Mouse (Mus musculus) adrenal gland, adult (tissue): ENCODE measurements at regions not wholly inside any gene's neighbourhood (a gene's known extent, or its start where the extent isn't known, plus 50 kb on each side); places are given as distances from the start of the nearest gene placed in this dataset.
A peak's percentile ranks its signal among the peaks of the same experiment; 100 is the strongest.
"Not testable (repeated sequence)": the region's sequence is repeated elsewhere in the genome, so short reads cannot be mapped to it uniquely, and the experiment has no call there.

Source experiments
- DNase-seq, 2 experiments: peaks; one replicate each; pipeline ENCODE4 v3.0.0; 2022 to 2023; ENCODE audit warnings: low spot score in 1 of 2; ENCODE audit not compliant: inconsistent age in 2 of 2

GRCm38 (mm10) chr6:24384193-24384888 lies 130.5 kb downstream of the Iqub start:
- DNase-seq: no peak

GRCm38 (mm10) chr6:24379859-24380258 lies 135.0 kb downstream of the Iqub start:
- no peak for DNase-seq

- no peak for DNase-seq
Measured at GRCm38 (mm10) chr6:24376728-24377127, 138.1 kb downstream of the Iqub start.

- DNase-seq: no peak
Measured at GRCm38 (mm10) chr6:24373161-24373560, 141.7 kb downstream of the Iqub start.

- no peak for DNase-seq
Measured at GRCm38 (mm10) chr6:24371680-24372079, 143.2 kb downstream of the Iqub start.

GRCm38 (mm10) chr6:24350882-24351281 lies 164.0 kb downstream of the Iqub start:
- DNase-seq: peak; percentile 9 to 73

GRCm38 (mm10) chr6:24348481-24349062 lies 166.3 kb downstream of the Iqub start:
- no peak for DNase-seq

- peak; percentile 11 to 20 for DNase-seq
Measured at GRCm38 (mm10) chr6:24347745-24348480, 167.0 kb downstream of the Iqub start.

GRCm38 (mm10) chr6:24342471-24342870 lies 172.4 kb downstream of the Iqub start:
- DNase-seq: no peak

- no peak for DNase-seq
Measured at GRCm38 (mm10) chr6:24342056-24342455, 172.8 kb downstream of the Iqub start.

- not testable (repeated sequence) for DNase-seq
Measured at GRCm38 (mm10) chr6:24340107-24340506, 172.2 kb upstream of the Slc13a1 start.

GRCm38 (mm10) chr6:24325215-24325614 lies 157.3 kb upstream of the Slc13a1 start:
- DNase-seq: no peak

GRCm38 (mm10) chr6:24324718-24325117 lies 156.8 kb upstream of the Slc13a1 start:
- DNase-seq: no peak

- DNase-seq: no peak
Measured at GRCm38 (mm10) chr6:24322371-24322770, 154.5 kb upstream of the Slc13a1 start.

- no peak for DNase-seq
Measured at GRCm38 (mm10) chr6:24318862-24319261, 151.0 kb upstream of the Slc13a1 start.

- DNase-seq: no peak
Measured at GRCm38 (mm10) chr6:24310675-24311074, 142.8 kb upstream of the Slc13a1 start.

- DNase-seq: no peak
Measured at GRCm38 (mm10) chr6:24309810-24310209, 141.9 kb upstream of the Slc13a1 start.

GRCm38 (mm10) chr6:24301681-24302080 lies 133.8 kb upstream of the Slc13a1 start:
- DNase-seq: no peak

GRCm38 (mm10) chr6:24301146-24301545 lies 133.3 kb upstream of the Slc13a1 start:
- no peak for DNase-seq

- no peak for DNase-seq
Measured at GRCm38 (mm10) chr6:24298562-24299212, 130.8 kb upstream of the Slc13a1 start.

- not testable (repeated sequence) for DNase-seq
Measured at GRCm38 (mm10) chr6:24288757-24289156, 120.9 kb upstream of the Slc13a1 start.

- DNase-seq: no peak
Measured at GRCm38 (mm10) chr6:24272821-24273220, 104.9 kb upstream of the Slc13a1 start.
